Mouse (Mus musculus) C2C12 (cell line): Measurements from ENCODE around the gene Ybey.

Source experiments
- CEBPB ChIP-seq: IDR thresholded peaks from one replicate; pipeline ENCODE4 v1.6.1; 2011; ENCODE audit warnings: low read depth, mild to moderate bottlenecking, control low read depth, moderate library complexity
- CTCF ChIP-seq: IDR thresholded peaks from one replicate; pipeline ENCODE4 v1.5.1; 2011; ENCODE audit not compliant: control insufficient read depth, insufficient read depth, insufficient read length
- FOSL1 ChIP-seq: IDR thresholded peaks from one replicate; pipeline ENCODE4 v1.8.0; 2011; ENCODE audit warnings: mild to moderate bottlenecking, low read length; ENCODE audit not compliant: poor library complexity, insufficient read depth, severe bottlenecking
- MAX ChIP-seq: IDR thresholded peaks from one replicate; pipeline ENCODE4 v1.6.1; 2011; ENCODE audit warnings: mild to moderate bottlenecking, control low read depth
- MYOD1 ChIP-seq: IDR thresholded peaks from one replicate; pipeline ENCODE4 v1.6.1; 2011; ENCODE audit warnings: low read depth; ENCODE audit not compliant: control insufficient read depth, insufficient read length
- MYOG ChIP-seq: IDR thresholded peaks from one replicate; pipeline ENCODE4 v1.6.1; 2011; ENCODE audit not compliant: control insufficient read depth, insufficient read length; ENCODE audit errors: extremely low read depth
- USF1 ChIP-seq: IDR thresholded peaks from one replicate; pipeline ENCODE4 v1.6.1; 2011; ENCODE audit warnings: low read depth, mild to moderate bottlenecking, control low read depth, moderate library complexity

DNA sequence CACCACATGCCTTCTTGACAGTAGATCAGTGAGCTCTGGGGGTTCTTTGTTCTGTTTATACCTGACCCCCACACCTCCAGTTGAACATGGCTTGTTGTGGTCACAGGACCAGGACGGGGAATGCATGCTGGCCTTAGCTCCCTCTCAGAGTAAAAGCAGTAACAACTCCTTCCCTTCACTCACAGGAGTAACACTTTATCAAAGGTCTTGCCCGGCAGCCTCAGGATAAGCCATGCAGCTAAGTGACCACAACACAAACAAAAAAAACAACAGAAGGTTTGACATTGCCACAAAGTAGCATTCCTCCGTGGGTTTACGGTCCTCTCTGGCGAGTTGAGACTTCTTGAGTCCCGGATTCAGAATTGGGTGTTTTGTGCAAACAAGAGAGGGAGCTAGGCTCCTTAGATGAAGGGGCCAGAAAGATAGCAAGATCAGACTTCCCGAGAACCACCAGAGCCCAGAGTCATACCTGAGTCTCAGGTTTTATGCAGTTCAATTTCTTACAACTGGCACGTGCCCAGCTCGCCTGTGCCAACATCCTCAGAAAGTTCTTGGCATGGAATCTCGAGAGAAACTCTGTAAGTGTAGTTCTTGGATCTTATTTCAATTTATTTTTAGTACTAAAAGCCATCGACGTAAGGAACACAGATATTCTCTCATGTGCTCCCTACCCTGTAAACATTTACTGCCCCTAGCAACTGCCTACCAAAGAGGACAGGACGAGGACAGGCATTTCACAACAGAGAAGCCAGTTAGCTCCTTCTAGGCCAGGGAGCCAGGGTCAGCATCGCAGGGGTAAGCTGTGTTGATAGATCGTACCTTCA is 21.3 kb downstream of the Ybey start:
- no peak for TF ChIP-seq CTCF
- TF ChIP-seq MAX, result no peak
- TF ChIP-seq USF1, result no peak
- TF ChIP-seq MYOD1, result no peak
- no peak for TF ChIP-seq FOSL1
- no peak for TF ChIP-seq MYOG
- TF ChIP-seq CEBPB, result no peak
